Mouse (Mus musculus): Measurements from ENCODE around the gene Abcd3.
A peak's percentile ranks its signal among the peaks of the same experiment; 100 is the strongest.

DNA sequence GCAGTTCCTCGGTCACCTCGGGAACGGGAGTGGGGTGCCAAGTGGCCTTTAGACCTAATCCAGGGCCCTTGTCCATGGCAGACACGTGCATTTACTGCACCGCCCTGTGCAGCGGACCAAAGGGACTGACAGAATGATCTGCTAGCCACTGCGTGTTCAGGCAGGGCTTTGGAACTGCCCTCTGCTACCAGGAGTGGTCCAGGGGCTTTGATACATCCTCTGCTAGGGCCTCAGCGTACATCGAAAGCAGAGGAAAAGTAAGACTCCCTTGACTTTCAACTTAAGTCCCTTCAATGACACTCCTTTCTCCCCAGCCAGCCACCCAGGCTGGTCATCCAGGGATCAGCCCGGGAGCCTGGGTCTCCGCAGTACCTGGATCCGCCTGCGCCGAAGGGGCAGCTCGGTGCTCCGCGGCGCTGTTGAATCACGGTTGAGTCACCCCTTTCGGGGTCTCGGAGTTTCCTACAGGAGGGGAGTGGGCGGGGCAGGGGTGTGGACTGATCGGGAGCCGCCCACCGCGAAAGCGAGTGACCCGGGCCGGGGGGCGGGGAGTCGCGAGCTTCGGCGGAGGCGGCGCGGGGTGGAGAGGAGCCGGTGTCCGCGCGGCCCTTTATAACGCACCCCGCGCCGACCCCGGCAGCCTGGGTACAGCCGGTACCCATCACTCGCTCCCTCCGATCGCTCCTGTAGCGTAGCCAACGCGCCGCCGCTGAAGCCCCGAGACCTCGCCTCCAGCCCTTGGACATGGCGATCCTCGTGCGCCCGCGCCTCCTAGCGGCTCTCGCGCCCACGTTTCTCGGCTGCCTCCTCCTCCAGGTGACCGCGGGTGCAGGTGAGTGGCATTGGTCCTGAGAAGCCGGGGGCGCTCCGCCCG is 91.9 kb downstream of the Abcd3 start, which contains the start of gene F3:
- TF ChIP-seq MAFK (IDR thresholded peaks at IDR 0.05; ENCODE audit: insufficient read depth, low read depth, low read length) (no peak), CHD2 (IDR thresholded peaks at IDR 0.05; ENCODE audit: low read depth, low read length) (no peak), HCFC1 (IDR thresholded peaks at IDR 0.05; ENCODE audit: borderline replicate concordance, insufficient read depth, low read length) (no peak; the same call in 1 of the 2 replicates), ZC3H11A (IDR thresholded peaks at IDR 0.05; ENCODE audit: borderline replicate concordance, low read depth, low read length) (0 out of 2 replicates have a peak, but pooled peaks have one; percentile 18)

Data from ES-E14 (cell line).